Mouse (Mus musculus): ENCODE results near the gene Dyrk1a. TPM values are rescaled to one million over a fixed set of nuclear protein-coding genes. Genes with fewer than 3 reads are reported as not detected.
A peak's percentile ranks its signal among the peaks of the same experiment; 100 is the strongest.

Gene Dyrk1a
- total and polyA plus RNA-seq, 3 experiments = 28.2 to 80.5 (median 74.0) TPM

GRCm38 (mm10) chr16:94602730-94603129 is 32.9 kb downstream of the Dyrk1a start:
- Histone ChIP-seq H3K36me3 (ENCODE audit: control insufficient read depth, insufficient read depth, low read length) (peaks cover 31% of the 10 kb centered on the region), H3K4me1 (ENCODE audit: control insufficient read depth, insufficient read depth, low read length) (peaks cover 34% of the 10 kb centered on the region), H3K79me2 (replicated peaks; ENCODE audit: control insufficient read depth, insufficient read depth, low read length) (peaks cover 21% of the 10 kb centered on the region), H3K27ac (peak overlapping the region; percentile 13; the same call in 1 of the 2 replicates), H3K9ac (ENCODE audit: low read depth, low read length) (no peak overlapping the region), H3K27me3 (ENCODE audit: control insufficient read depth, insufficient read depth, low read length) (no peaks in the 10 kb centered on the region), H3K4me3 (no peak overlapping the region)
- TF ChIP-seq POLR2A (IDR thresholded peaks at IDR 0.05; ENCODE audit: insufficient read depth, low read depth, low read length) (no peak), EP300 (IDR thresholded peaks at IDR 0.05; ENCODE audit: insufficient read depth, low read depth, low read length) (no peak), CTCF (IDR thresholded peaks at IDR 0.05) (no peak)
- intact Hi-C loops (cut with DNase I) = no loop called here
- 10% methylated on average over 4 of the region's 4 CpGs for WGBS
- DNase-seq = no peak

GRCm38 (mm10) chr16:94606169-94606568 is 36.4 kb downstream of the Dyrk1a start:
- Histone ChIP-seq H3K27ac (no peak overlapping the region), H3K79me2 (replicated peaks; ENCODE audit: control insufficient read depth, insufficient read depth, low read length) (peaks cover 20% of the 10 kb centered on the region), H3K4me1 (ENCODE audit: control insufficient read depth, insufficient read depth, low read length) (peaks cover 29% of the 10 kb centered on the region), H3K36me3 (ENCODE audit: control insufficient read depth, insufficient read depth, low read length) (peaks cover 38% of the 10 kb centered on the region), H3K9ac (ENCODE audit: low read depth, low read length) (no peak overlapping the region), H3K27me3 (ENCODE audit: control insufficient read depth, insufficient read depth, low read length) (no peaks in the 10 kb centered on the region), H3K4me3 (no peak overlapping the region)
- WGBS = 78% methylated on average over 1 of the region's 1 CpGs
- no peak for DNase-seq
- intact Hi-C loops (cut with DNase I) = no loop called here
- TF ChIP-seq POLR2A (IDR thresholded peaks at IDR 0.05; ENCODE audit: insufficient read depth, low read depth, low read length) (no peak), EP300 (IDR thresholded peaks at IDR 0.05; ENCODE audit: insufficient read depth, low read depth, low read length) (no peak), CTCF (IDR thresholded peaks at IDR 0.05) (no peak)

- Histone ChIP-seq H3K27ac (peak overlapping the region; percentile 8), H3K4me1 (ENCODE audit: control insufficient read depth, insufficient read depth, low read length) (peaks cover 22% of the 10 kb centered on the region), H3K27me3 (ENCODE audit: control insufficient read depth, insufficient read depth, low read length) (no peaks in the 10 kb centered on the region), H3K4me3 (no peak overlapping the region), H3K36me3 (ENCODE audit: control insufficient read depth, insufficient read depth, low read length) (peaks cover 35% of the 10 kb centered on the region), H3K9ac (ENCODE audit: low read depth, low read length) (peak overlapping the region; percentile 51; the same call in 1 of the 2 replicates), H3K79me2 (replicated peaks; ENCODE audit: control insufficient read depth, insufficient read depth, low read length) (peaks cover 18% of the 10 kb centered on the region)
- no peak for TF ChIP-seq CTCF (IDR thresholded peaks at IDR 0.05)
- TF ChIP-seq EP300 (IDR thresholded peaks at IDR 0.05; ENCODE audit: insufficient read depth, low read depth, low read length) = no peak
- TF ChIP-seq POLR2A (IDR thresholded peaks at IDR 0.05; ENCODE audit: insufficient read depth, low read depth, low read length) = no peak
- intact Hi-C loops (cut with DNase I) = no loop called here
- 35% methylated on average over 1 of the region's 1 CpGs for whole genome bisulfite sequencing
- DNase-seq = no peak
Measured at GRCm38 (mm10) chr16:94607468-94607867, 37.7 kb downstream of the Dyrk1a start.

GRCm38 (mm10) chr16:94608706-94609594 is 39.1 kb downstream of the Dyrk1a start:
- H3K4me3 ChIP-seq = no peak overlapping the region
- H3K9ac ChIP-seq (ENCODE audit: low read depth, low read length) = no peak overlapping the region
- peak overlapping the region; percentile 8 for H3K27ac ChIP-seq
- peaks cover 21% of the 10 kb centered on the region for H3K4me1 ChIP-seq (ENCODE audit: control insufficient read depth, insufficient read depth, low read length)
- peaks cover 29% of the 10 kb centered on the region for H3K36me3 ChIP-seq (ENCODE audit: control insufficient read depth, insufficient read depth, low read length)
- peaks cover 14% of the 10 kb centered on the region for H3K79me2 ChIP-seq (replicated peaks; ENCODE audit: control insufficient read depth, insufficient read depth, low read length)
- WGBS = 43% methylated on average over 9 of the region's 9 CpGs
- intact Hi-C loops (cut with DNase I) = no loop called here
- no peaks in the 10 kb centered on the region for H3K27me3 ChIP-seq (ENCODE audit: control insufficient read depth, insufficient read depth, low read length)
- DNase-seq = no peak
- TF ChIP-seq POLR2A (IDR thresholded peaks at IDR 0.05; ENCODE audit: insufficient read depth, low read depth, low read length) (no peak), CTCF (IDR thresholded peaks at IDR 0.05) (no peak), EP300 (IDR thresholded peaks at IDR 0.05; ENCODE audit: insufficient read depth, low read depth, low read length) (no peak)

- 68% methylated on average over 8 of the region's 8 CpGs for WGBS
- Histone ChIP-seq H3K4me1 (ENCODE audit: control insufficient read depth, insufficient read depth, low read length) (peaks cover 14% of the 10 kb centered on the region), H3K36me3 (ENCODE audit: control insufficient read depth, insufficient read depth, low read length) (peaks cover 16% of the 10 kb centered on the region), H3K4me3 (no peak overlapping the region), H3K9ac (ENCODE audit: low read depth, low read length) (no peak overlapping the region), H3K27ac (no peak overlapping the region), H3K27me3 (ENCODE audit: control insufficient read depth, insufficient read depth, low read length) (no peaks in the 10 kb centered on the region), H3K79me2 (replicated peaks; ENCODE audit: control insufficient read depth, insufficient read depth, low read length) (peaks cover 5% of the 10 kb centered on the region)
- intact Hi-C loops (cut with DNase I) = no loop called here
- DNase-seq = no peak
- TF ChIP-seq CTCF (IDR thresholded peaks at IDR 0.05) (no peak), EP300 (IDR thresholded peaks at IDR 0.05; ENCODE audit: insufficient read depth, low read depth, low read length) (no peak), POLR2A (IDR thresholded peaks at IDR 0.05; ENCODE audit: insufficient read depth, low read depth, low read length) (no peak)
Measured at GRCm38 (mm10) chr16:94612573-94612972, 42.8 kb downstream of the Dyrk1a start.

GRCm38 (mm10) chr16:94617255-94617654 is 47.4 kb downstream of the Dyrk1a start:
- 74% methylated on average over 6 of the region's 6 CpGs for WGBS
- peak overlapping the region; percentile 59 for H3K27ac ChIP-seq
- no peak overlapping the region for H3K4me3 ChIP-seq
- no peaks in the 10 kb centered on the region for H3K27me3 ChIP-seq (ENCODE audit: control insufficient read depth, insufficient read depth, low read length)
- H3K36me3 ChIP-seq (ENCODE audit: control insufficient read depth, insufficient read depth, low read length) = peaks cover 3% of the 10 kb centered on the region
- intact Hi-C loops (cut with DNase I) = loop anchor here (5.0 kb wide), 2 partner anchors 90 to 145 kb away; partner anchors contain the start of gene Vps26c
- DNase-seq = no peak
- TF ChIP-seq EP300 (IDR thresholded peaks at IDR 0.05; ENCODE audit: insufficient read depth, low read depth, low read length) = no peak
- TF ChIP-seq CTCF (IDR thresholded peaks at IDR 0.05) = peak; percentile 26
- no peak overlapping the region for H3K9ac ChIP-seq (ENCODE audit: low read depth, low read length)
- H3K79me2 ChIP-seq (replicated peaks; ENCODE audit: control insufficient read depth, insufficient read depth, low read length) = peaks cover 2% of the 10 kb centered on the region
- peaks cover 9% of the 10 kb centered on the region for H3K4me1 ChIP-seq (ENCODE audit: control insufficient read depth, insufficient read depth, low read length)

All from heart, adult 2 months (tissue).